Mouse (Mus musculus) frontal cortex, adult 2 months (tissue): ENCODE measurements at regions not wholly inside any gene's neighbourhood (a gene's known extent, or its start where the extent isn't known, plus 50 kb on each side); places are given as distances from the start of the nearest gene placed in this dataset.
A peak's percentile ranks its signal among the peaks of the same experiment; 100 is the strongest.

Experiments used
- DNase-seq, 2 experiments: peaks; one replicate each; pipeline ENCODE4 v3.0.0; 2022; ENCODE audit warnings: low spot score in 1 of 2; ENCODE audit errors: extremely low spot score in 1 of 2

DNA sequence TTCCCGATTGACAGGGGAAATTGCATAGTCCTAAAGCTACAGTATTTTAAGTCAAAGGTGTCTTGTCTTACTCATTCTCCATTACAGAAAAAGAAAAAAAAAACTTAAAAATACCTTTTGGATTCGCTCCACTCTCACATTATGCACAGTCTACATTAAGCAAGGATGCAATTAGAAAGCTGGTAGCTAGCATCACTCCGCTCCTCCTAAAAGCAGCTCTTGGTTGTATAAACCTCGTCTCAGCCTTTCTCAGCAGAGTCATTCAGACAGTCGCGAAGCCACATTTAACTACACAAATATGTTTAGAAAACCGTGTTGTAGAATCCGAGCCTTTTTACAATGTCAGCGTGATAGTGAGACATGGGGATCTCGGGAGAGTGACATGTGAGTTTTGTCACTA, 172.5 kb upstream of the Fat1 start:
- peak; percentile 1 to 20 for DNase-seq

DNA sequence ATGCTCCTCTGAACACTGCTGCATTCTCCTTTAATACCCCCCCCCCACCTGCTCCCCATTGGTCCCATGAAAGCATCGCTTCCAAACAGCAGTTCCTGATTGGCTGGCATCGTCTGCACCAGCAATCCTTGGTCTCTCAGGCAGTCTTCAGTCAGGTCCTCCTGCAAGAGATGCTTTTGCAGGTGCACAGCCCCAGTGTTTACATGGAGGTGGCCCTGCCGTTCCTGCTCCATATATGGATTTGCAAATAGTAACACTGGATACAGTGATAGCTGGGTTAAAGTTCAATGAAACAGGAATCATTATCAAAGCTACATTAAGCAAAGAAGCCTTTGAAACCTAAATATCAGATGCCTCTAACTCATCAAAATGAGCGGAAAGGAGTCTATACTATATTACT, 170.1 kb upstream of the Fat1 start:
- no peak for DNase-seq

DNA sequence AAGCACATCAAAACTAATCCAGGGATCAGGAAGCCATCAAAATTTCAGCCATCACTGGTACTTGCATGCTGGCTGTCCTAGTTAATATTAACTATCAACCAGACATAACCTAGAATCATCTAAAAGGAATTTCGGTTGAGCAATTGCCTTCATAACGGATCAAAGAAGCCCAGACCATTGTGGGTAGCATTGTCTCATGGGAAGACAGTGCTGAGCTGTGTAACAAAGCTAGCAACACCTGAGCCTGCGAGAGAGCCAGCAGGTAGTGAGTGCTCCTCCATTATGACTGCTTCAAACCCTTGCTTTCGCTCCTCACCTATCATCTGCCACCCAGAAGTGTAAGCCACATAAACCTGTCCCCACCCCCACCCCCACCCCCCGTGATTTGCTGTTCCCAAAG, 169.6 kb upstream of the Fat1 start:
- DNase-seq = no peak

DNA sequence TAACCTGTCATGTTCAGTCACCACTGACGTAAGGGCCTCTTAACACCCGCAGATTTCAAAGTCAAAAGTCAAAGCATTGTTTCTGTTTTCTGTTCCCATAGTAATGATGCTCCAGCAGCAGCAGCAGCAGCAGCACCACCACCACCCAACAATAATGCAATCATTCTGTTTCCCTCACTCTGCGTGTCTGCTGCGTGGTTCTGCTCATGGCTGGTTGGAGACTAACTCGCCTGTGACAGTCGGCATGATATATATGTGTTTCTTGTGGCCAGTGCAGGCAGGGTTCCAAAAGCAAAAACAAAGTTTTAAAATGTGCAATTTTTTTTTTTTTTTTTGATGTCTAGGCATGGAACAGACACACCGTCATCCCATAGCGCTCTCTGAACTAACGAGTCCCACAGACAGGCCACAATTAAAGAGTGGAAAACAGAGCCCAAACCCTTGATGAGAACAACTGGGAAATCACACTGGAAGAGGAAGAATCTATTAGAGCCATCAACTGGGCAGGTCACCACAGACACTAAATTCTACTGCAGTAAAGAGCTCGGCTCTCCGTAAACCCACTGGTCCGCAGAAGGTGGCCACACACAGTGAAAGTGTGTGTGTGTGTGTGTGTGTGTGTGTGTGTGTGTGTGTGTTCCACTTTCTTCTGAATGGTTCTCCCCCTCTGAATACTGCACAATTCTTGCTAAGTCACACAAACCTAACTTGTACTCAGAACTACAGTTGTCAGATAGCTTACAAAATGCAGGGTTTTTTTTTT, 169.0 kb upstream of the Fat1 start:
- DNase-seq = no peak

DNA sequence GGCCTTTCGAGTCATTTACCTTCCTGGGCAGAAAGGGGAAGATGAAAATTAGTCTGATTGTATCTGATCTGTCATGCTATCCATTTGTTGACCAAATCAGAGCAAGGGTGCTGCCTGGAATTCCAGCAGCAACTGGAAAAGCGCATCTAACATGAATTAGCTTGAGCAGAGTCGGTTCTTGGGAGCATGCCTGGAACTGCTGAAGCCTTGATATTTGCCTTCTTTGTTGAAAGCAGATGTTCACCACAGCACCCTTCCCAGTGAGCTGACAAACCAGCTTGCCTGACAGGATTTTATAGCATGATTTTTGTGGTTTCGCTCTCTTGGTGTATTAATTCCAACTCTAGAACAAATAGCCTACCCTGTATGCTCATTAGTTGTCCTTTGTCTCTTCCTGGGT, 168.0 kb upstream of the Fat1 start:
- DNase-seq = no peak

DNA sequence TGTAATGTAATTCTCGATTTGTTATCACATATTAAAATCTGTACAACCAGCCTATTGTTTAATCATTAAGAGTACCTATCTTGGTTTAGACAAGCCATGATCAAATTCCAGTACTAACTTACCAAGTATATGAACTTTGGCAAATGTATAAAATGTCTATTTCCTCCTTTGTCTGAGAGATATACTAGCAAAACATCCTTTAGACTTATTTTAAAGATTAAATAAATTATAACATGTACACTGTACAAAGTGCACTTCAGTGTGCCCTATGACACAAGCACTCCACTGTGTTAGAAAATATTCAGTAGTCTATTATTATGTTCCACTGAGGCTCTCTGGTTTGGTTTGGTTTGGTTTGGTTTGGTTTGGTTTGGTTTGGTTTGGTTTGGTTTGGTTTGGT, 156.0 kb upstream of the Fat1 start:
- no peak for DNase-seq

DNA sequence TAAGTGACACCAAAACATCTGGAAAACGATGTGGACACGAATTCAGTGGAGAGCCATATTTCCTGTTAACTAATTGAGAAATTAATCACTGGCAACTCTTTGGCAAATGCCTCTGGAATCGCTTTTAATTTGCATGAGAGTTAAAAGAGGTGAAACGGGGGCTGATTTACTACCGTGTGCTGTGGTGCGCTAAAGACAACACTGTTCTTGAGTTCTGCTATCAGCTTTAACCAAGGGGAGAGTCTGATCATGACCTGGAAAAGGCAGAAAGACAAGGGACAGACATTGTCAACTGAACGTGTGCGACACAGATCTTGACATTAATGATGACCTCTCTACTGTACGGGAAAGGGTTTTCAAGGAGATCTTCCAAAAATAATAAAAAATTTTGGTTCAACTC, 152.8 kb upstream of the Fat1 start:
- DNase-seq = no peak

DNA sequence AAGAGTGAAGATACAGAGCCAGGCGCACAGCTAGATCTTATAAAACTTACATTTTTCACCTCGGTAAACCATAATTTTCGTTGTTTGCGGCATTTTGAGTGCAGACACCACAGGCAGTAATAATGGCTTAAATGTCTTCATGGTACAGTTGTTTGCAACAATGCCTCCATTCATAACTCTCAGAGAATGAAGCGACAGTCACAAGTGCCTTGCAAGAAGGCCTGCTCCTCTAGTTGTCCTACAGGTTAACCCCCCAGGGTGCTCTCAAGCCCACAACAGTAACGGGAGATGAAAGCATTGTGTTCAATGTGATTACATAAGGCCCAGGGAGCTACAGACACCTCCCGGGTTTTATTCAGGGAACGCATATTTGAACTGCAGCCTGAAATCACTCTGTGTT, 150.1 kb upstream of the Fat1 start:
- DNase-seq = no peak

DNA sequence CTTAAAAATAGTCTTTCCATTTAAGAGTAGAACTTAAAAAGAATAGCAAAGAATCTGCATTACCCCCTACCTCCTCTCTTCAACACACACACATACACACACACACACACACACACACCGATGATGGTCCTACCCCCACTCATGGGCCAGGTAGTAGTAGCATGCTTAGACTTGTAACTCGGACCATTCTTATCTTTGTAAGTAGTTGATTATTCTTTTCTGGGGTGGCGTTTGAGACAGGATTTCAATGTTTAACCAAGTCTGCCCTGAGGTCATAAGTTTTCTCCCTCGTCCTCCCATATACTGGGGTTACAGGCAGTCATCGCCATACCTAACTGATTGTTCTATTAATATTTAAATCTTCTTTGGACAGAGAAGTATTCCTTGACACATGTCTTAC, 148.5 kb upstream of the Fat1 start:
- DNase-seq = no peak

DNA sequence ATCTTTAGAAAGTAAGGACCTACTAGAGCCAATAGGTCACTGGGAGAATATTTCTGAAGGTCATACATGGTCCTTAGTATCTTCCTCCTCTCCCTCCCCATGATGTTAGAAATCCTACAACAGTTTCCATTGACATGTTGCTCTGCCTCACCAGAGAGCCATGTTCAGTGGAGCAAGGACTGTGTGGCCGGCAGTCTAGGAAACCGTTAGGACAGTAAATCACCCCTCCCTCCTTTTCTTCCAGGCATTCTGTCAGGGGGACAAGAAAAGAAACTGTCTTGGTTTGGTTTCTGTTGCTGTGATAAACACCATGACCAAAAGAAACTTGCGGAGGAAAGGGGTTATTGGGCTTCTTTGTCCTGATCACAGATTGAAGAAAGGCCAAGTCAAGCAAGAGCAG, 147.0 kb upstream of the Fat1 start:
- no peak for DNase-seq

DNA sequence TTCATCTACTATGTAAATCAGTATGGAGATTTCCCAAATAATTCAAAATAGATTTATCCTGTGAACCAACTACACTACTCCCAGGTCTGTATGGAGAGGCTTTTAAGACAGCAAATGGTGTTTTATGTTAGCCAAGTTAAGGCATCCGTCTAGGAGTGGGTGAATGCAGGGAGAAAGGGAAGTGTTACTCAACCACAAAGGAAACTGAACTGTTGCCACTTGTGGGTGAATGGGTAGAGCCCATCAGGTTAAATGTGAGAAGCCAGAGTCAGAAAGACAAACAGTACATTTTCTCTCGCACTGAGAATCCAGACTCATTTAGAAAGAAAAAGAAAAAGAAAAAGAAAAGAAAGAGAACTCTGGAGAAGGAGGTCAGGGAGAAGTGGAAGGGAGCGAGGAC, 135.7 kb upstream of the Fat1 start:
- no peak for DNase-seq

DNA sequence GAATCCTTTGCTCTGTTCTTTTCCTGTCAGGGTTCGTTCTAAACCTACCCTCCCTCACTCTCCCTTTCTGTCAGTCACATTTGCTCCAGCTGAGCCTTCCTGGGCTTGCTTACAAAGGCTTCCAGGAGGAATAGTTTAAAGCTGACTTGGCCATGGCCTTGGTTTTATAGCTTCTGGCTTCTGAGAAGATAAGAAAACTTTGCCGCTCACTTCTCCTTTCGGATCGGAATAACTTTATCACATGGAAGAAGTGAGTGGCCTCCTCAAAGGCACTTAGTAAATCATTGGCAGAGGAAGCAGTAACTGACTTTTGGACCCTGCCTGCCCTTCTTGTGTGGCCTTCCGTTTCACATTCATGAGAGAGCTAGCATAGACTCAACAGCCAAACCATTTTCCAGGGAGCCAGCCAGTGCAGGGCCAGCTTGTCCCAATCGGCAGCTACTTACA, 134.4 kb upstream of the Fat1 start:
- no peak for DNase-seq

DNA sequence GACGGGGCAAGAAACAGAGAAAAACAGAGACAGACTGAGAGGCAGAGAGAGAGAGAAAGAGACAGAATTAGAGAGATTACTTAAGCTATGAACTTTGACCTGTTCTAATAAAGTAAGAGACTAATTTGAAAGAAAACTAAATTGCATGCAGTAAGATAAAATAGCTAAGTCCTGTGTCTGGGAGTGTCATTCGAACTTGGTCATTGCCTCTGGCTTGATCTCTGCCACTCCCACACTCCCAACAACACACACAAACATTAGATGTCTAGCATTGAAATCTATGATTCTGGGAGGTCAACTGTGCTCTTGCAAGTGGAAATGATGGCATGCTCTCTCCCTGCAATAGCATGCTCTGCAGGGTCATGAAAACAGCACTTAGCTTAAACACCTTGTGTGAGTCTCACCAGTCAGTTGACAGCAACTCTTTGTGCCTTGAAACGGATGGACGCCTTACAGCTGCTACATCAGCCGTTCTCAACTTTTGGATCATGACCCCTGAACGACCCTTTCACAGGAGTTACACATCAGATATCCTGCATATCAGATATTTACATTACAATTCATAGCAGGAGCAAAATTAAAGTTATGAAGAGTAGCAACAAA, 133.5 kb upstream of the Fat1 start:
- no peak for DNase-seq

DNA sequence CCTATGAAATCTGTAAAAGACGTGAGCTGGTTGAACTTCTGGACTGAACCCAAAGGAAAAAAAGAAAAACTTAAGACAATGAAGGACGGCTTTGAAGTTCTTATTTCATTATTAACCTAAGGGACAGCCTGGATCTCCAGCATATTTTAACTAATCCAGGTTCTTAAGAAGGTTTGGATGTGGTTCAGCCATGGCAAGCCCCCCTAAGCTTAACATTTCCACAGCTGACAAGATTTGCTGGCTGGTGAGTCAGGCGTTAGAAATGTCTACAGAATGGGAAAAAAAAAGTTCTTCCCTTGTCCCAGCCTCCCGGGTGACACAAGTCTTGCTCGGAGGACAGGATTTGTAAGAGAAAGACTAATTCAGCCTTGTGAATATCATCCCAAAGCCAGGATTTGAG, 132.9 kb upstream of the Fat1 start:
- no peak for DNase-seq

DNA sequence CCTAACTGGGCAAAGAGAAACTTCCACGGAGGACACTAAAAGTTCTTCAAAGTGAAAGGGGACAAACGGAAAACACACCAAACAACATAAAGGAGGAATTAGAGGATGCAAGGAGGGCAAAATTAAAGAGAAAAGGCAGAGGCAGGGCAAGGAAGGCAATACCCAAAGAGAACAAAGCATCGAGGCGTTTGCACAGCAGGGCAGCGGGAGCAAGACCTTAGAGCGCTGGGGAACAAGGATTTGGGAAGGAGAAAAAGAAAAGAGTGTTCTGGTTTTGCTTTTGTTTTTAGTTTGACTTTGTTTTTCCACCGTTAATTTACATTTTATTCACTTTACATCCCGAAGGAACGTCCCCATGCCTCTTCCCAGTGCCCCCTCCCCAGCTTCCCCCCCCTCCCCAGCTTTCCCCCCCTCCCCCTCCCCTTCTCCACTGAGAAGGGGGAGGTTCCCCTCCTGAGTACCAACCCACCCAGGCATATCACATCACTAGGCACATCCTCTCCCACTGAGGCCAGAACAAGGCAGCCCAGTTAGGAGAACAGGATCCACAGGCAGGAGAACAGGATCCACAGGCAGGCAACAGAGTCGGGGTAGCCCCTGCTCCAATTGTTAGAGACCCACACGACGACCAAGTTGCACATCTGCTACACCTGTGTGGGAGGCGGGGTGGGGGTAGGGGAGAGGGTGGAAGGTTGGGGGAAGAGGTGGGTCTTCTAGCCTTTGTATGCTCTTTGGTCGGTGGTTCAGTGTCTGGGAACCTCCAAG, 130.7 kb upstream of the Fat1 start:
- DNase-seq = no peak

DNA sequence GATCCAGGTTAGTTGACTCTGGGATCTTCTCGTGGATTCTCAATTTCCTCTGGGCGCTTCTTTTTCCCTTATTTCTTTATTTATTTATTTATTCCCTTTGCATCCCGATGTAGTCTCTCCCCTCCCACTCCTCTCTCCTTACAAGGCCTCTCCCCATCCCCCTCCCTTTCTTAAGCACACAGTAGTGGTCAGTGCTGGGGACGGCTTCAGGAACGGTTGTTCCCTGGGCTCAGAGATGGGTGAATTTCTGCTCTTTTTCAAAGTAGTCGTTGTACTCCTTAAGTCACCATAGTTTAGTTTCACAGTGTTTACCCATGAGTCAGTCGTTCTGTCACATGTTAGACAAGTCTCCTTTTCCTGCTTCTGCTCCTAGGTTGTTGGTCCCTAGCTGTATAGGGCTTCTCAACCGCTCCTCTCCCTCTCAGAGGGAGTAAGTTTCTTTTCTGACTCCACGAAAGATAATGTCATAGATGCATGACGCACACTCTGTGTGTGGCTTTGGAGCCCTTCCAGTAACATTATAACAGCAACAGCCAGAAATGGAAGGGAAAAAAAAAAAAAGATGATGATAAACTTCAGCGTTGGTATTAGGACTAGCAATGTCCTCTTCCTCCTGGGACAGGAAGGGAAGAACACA, 129.9 kb upstream of the Fat1 start:
- DNase-seq = no peak

DNA sequence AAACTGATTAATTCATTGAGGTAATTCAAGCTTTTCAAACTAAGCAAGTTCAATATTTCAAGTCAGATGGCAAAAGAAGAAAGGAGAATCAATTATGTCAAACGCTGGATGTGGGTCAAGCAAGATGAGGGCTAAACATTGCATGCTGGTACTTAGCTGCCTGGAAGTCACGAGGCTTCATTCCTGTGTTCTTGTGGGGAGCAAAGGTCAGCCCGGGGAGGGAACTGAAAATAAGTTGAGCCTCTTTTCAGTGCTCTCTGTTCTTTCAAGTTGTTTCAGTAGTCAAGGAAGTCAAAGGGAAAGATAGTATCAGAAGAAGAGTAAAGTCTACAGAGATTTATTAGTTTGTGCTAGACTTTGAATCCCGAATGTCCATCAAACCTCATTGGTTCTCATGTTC, 122.9 kb upstream of the Fat1 start:
- no peak for DNase-seq

DNA sequence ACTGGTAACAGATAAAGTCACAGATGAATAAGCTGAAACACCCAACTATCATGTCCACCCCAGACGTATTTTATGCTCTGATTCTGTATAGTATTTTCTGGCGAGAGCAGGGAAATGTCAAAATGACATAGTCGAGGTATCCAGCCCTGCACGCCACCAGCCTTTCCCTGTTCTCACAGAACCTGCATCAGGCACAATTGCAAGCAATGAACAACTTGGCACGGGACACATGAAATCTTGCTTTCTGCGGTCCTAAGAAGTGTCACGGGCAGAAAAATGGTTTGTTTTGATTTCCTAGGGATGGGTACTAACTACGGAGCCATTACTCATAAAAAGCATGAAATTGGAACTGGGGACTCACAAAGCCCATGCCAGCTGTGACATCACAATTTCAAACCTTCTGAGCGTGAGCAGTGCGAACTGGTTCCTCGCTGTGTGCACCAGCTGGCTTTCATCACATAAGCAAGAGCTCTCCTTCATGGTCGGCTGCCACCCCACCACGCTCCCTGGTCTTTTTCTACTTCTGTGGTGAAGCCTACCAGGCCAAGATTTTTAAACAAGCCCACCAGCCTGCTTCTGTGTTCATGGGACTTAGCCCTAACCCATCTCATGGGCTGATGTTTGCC, 117.6 kb upstream of the Fat1 start:
- DNase-seq = no peak

DNA sequence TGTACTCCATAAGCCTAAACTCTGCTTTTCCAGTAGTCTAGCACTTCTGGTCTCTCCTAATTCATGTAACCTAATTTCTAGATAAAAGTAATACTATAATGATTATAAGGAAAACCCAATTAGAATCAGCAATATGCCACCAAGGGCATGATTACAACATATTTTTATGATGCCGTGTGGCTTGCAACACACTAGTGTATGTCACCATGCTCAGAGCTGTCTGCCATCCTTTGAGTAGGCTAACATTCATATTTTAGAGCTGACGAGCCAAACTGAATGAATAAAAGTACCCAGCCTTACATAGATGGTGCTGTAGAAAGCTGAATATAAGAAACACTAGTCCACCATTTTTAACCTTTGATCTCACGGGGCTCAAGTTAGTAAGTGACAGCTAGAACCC, 116.0 kb upstream of the Fat1 start:
- DNase-seq = no peak

DNA sequence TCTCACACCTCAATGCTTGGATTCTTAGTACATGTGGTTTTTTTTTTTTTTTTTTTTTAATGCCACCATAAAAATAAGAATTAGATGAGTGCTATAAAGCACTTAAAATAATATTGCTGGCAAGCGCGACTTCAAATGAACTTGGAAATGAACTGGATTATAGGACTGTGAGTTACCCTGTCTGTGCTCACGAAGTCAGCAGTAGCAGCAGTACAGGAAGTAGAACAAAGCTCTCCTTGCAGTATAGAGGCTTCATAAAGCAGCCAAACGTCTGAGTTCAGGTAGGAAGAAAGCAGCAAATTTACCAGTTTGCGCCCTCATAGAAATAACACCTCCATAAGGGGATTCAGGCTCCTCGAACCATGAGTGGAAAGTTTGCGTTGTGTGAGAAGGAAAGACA, 115.6 kb upstream of the Fat1 start:
- no peak for DNase-seq

DNA sequence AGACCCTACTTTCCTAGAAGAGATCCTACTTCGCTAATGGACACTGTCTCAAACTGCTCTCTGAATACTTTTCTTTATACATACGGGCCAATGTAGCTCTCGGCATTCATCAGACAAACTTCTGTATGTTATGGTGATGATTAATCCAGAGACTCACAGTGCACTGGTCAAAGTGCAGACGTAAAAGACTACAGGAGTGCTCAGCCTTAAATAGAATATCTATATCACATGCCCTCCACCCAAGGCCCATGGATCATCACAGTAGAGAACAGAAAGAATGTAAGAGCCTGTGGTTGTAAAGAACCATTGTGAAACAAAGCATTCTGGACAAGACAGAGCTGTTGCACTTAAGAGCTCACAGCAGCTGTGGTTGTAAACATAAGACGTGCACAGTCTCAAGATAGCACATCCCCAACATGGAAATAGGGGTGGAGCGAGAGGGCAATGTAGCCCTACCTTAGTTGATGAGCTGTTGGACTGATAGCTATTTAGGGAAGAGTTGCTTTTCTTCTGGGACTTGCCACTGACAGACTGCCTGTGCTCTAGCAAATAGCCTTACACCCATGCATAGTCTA, 110.0 kb upstream of the Fat1 start:
- no peak for DNase-seq
